In the genomic region with DNA sequence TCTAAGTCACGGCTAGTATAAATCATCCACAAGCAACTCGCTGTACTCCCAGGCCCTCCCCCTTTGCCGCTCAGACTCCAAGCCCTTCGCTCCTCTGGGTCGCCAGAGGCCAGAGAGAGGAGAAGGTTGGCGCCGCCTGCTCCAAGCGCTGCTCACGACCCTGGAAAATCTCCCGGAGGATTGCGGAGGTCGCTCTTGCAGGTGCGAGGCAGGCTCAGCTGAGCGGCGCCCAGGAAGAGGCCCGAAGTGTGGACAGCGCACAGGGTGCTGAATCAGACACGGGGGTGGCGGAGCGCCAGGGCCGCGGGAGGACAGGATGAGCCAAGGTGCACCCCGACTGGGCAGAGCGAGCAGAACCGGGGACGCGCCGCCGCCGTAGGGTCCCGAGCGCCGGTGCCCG, we compare ENCODE assay signal across 8 mouse cellular contexts. TPM values are rescaled to one million over a fixed set of nuclear protein-coding genes. Genes with fewer than 3 reads are reported as not detected.
DNase-seq lines count a peak whose midpoint lies in the region; ATAC-seq and TF ChIP-seq lines count a peak whose summit lies in the region.

No protein-coding gene starts in this region.

- H3K4me1 ChIP-seq in intestine, embryonic 16.5 days (ENCODE audit: control insufficient read depth, insufficient read depth, low read length): peaks cover 19% of the 10 kb centered on the region
- H3K4me1 ChIP-seq in liver, embryonic 16.5 days (ENCODE audit: control insufficient read depth, low read depth, low read length): peaks cover 7% of the 10 kb centered on the region
- H3K4me1 ChIP-seq in neural tube, embryonic 11.5 days (ENCODE audit: control insufficient read depth, insufficient read depth, low read length): peaks cover 22% of the 10 kb centered on the region
- peaks cover 17% of the 10 kb centered on the region for H3K4me1 ChIP-seq in thymus, adult 2 months (replicated peaks; ENCODE audit: control insufficient read depth, insufficient read depth, low read length)

- TF ChIP-seq POLR2A in thymus, adult 2 months (IDR thresholded peaks at IDR 0.05; ENCODE audit: control insufficient read depth, extremely low read depth, insufficient read depth, low read length, poor library complexity): no peak

- H3K4me2 ChIP-seq in intestine, embryonic 16.5 days (ENCODE audit: low read depth, low read length): peak overlapping the region; percentile 100
- peak overlapping the region; percentile 76 for H3K4me2 ChIP-seq in liver, embryonic 16.5 days (ENCODE audit: low read depth, low read length)
- H3K4me2 ChIP-seq in neural tube, embryonic 11.5 days (ENCODE audit: low read depth): peak overlapping the region; percentile 100

- intact Hi-C loops in heart, postnatal 25 days (cut with DNase I): no loop called here
- intact Hi-C loops in gastrocnemius, postnatal 14 days (cut with DNase I; ENCODE audit: low total_unique reads): no loop called here

- peak overlapping the region; percentile 54 for H3K9ac ChIP-seq in intestine, embryonic 16.5 days (ENCODE audit: low read depth, low read length)
- no peak overlapping the region for H3K9ac ChIP-seq in liver, embryonic 16.5 days (ENCODE audit: low read depth, low read length)
- H3K9ac ChIP-seq in neural tube, embryonic 11.5 days (ENCODE audit: low read length): peak overlapping the region; percentile 81

- DNase-seq in heart, adult 18-20 months: peak; percentile 60 to 78
- no peak for DNase-seq in heart, postnatal 25 days (ENCODE audit: low spot score)
- peak; percentile 72 to 76 for DNase-seq in cerebellum, postnatal 10 days
- DNase-seq in gastrocnemius, postnatal 14 days: peak; percentile 73
- peak; percentile 53 for DNase-seq in neural tube, embryonic 11.5 days (ENCODE audit: low spot score)
- DNase-seq in thymus, adult 2 months: peak; percentile 47

- TF ChIP-seq CTCF in thymus, adult 2 months (IDR thresholded peaks at IDR 0.05; ENCODE audit: borderline replicate concordance, control insufficient read depth, extremely low read depth, insufficient read depth, low read length, poor library complexity): no peak

- peak; percentile 63 for ATAC-seq in intestine, embryonic 16.5 days
- ATAC-seq in liver, embryonic 16.5 days (ENCODE audit: low read depth): no peak
- no peak for ATAC-seq in neural tube, embryonic 11.5 days (ENCODE audit: insufficient read depth, low FRiP score, low TSS enrichment)

- H3K27me3 ChIP-seq in intestine, embryonic 16.5 days (replicated peaks; ENCODE audit: control insufficient read depth, insufficient read depth, low read length): peaks cover 58% of the 10 kb centered on the region
- peaks cover 78% of the 10 kb centered on the region for H3K27me3 ChIP-seq in liver, embryonic 16.5 days (ENCODE audit: control insufficient read depth, insufficient read depth, low read depth, low read length)
- H3K27me3 ChIP-seq in neural tube, embryonic 11.5 days (ENCODE audit: control insufficient read depth, insufficient read depth, low read length): peaks cover 11% of the 10 kb centered on the region
- peaks cover 21% of the 10 kb centered on the region for H3K27me3 ChIP-seq in thymus, adult 2 months (ENCODE audit: control insufficient read depth, insufficient read depth, low read length)

- no peak overlapping the region for H3K27ac ChIP-seq in intestine, embryonic 16.5 days (ENCODE audit: low read length)
- no peak overlapping the region for H3K27ac ChIP-seq in liver, embryonic 16.5 days (ENCODE audit: low read length)
- 0 out of 2 replicates have a peak overlapping the region, but pooled peaks have one; percentile 39 for H3K27ac ChIP-seq in neural tube, embryonic 11.5 days (ENCODE audit: low read depth, low read length)
- H3K27ac ChIP-seq in thymus, adult 2 months (ENCODE audit: control insufficient read depth, insufficient read depth, low read length): no peak overlapping the region

- H3K4me3 ChIP-seq in intestine, embryonic 16.5 days (ENCODE audit: low read length): peak overlapping the region; percentile 61
- H3K4me3 ChIP-seq in liver, embryonic 16.5 days (ENCODE audit: low read depth, low read length): peak overlapping the region; percentile 51
- peak overlapping the region; percentile 66 for H3K4me3 ChIP-seq in neural tube, embryonic 11.5 days (ENCODE audit: low read depth, low read length)
- H3K4me3 ChIP-seq in thymus, adult 2 months (ENCODE audit: control insufficient read depth, insufficient read depth, low read length): peak overlapping the region; percentile 45; the same call in 1 of the 2 replicates

- H3K9me3 ChIP-seq in intestine, embryonic 16.5 days (ENCODE audit: control insufficient read depth, low read length): peaks cover 5% of the 10 kb centered on the region; the same call in 1 of the 2 replicates
- H3K9me3 ChIP-seq in liver, embryonic 16.5 days (replicated peaks; ENCODE audit: control insufficient read depth, low read length): no peaks in the 10 kb centered on the region
- no peaks in the 10 kb centered on the region for H3K9me3 ChIP-seq in neural tube, embryonic 11.5 days (ENCODE audit: control insufficient read depth, low read length)

- H3K36me3 ChIP-seq in intestine, embryonic 16.5 days (ENCODE audit: control insufficient read depth, insufficient read depth, low read length): no peaks in the 10 kb centered on the region
- H3K36me3 ChIP-seq in liver, embryonic 16.5 days (ENCODE audit: control insufficient read depth, insufficient read depth): no peaks in the 10 kb centered on the region
- H3K36me3 ChIP-seq in neural tube, embryonic 11.5 days (ENCODE audit: control insufficient read depth, insufficient read depth, low read length): no peaks in the 10 kb centered on the region
- H3K36me3 ChIP-seq in thymus, adult 2 months (ENCODE audit: control insufficient read depth, insufficient read depth, low read length): no peaks in the 10 kb centered on the region

- WGBS in intestine, embryonic 16.5 days: under 1% methylated on average over 34 of the region's 34 CpGs
- 1% methylated on average over 33 of the region's 34 CpGs for WGBS in liver, embryonic 16.5 days (ENCODE audit: insufficient replicate concordance)
- under 1% methylated on average over 34 of the region's 34 CpGs for WGBS in neural tube, embryonic 11.5 days
- 2% methylated on average over 34 of the region's 34 CpGs for WGBS in thymus, adult 2 months

RNA-seq across cellular contexts. Expression of a gene that starts 1.0 kb away (rescaled TPM):
- total RNA-seq in heart, adult 18-20 months (2021): 1 to 10 TPM; 1.8 to 2.0 TPM
- 1 to 10 TPM; 2.7 to 3.0 TPM for total RNA-seq in heart, postnatal 25 days (2021)
- 1 to 10 TPM; 1.2 to 1.3 TPM for total RNA-seq in gastrocnemius, postnatal 14 days (2021)
- 0.80 and 1.2 TPM in 2 replicates for polyA plus RNA-seq in intestine, embryonic 16.5 days (2015; fragmentation: Nextera tagmentation; extraction: Ambion mirVana)
- polyA plus RNA-seq in liver, embryonic 16.5 days (2015; fragmentation: Nextera tagmentation; extraction: Ambion mirVana): 0.13 and 0.19 TPM in 2 replicates
- 11.4 and 12.3 TPM in 2 replicates for polyA plus RNA-seq in neural tube, embryonic 11.5 days (2014; fragmentation: Nextera tagmentation; extraction: Ambion mirVana)
- 0.50 and 0.58 TPM in 2 replicates for polyA plus RNA-seq in thymus, adult 2 months (2012; rRNA removed)

RNA-seq across cellular contexts. Expression of a gene that starts 35.2 kb away (rescaled TPM):
- 10 to 100 TPM; 81.5 to 82.4 TPM for total RNA-seq in heart, adult 18-20 months (2021)
- 10 to 100 TPM; 74.6 to 75.8 TPM for total RNA-seq in heart, postnatal 25 days (2021)
- 100 to 1,000 TPM; 216 to 235 TPM for total RNA-seq in gastrocnemius, postnatal 14 days (2021)
- 68.5 and 82.4 TPM in 2 replicates for polyA plus RNA-seq in intestine, embryonic 16.5 days (2015; fragmentation: Nextera tagmentation; extraction: Ambion mirVana)
- 16.6 and 19.4 TPM in 2 replicates for polyA plus RNA-seq in liver, embryonic 16.5 days (2015; fragmentation: Nextera tagmentation; extraction: Ambion mirVana)
- 50.1 and 56.9 TPM in 2 replicates for polyA plus RNA-seq in neural tube, embryonic 11.5 days (2014; fragmentation: Nextera tagmentation; extraction: Ambion mirVana)
- polyA plus RNA-seq in thymus, adult 2 months (2012; rRNA removed): 95.0 and 98.5 TPM in 2 replicates

RNA-seq across cellular contexts. Expression of a gene that starts 42.4 kb away (rescaled TPM):
- total RNA-seq in heart, adult 18-20 months (2021): 10 to 100 TPM; 35.6 to 37.4 TPM
- total RNA-seq in heart, postnatal 25 days (2021): 10 to 100 TPM; 31.6 to 37.8 TPM
- total RNA-seq in gastrocnemius, postnatal 14 days (2021): 10 to 100 TPM; 24.0 to 25.4 TPM
- 124 and 141 TPM in 2 replicates for polyA plus RNA-seq in intestine, embryonic 16.5 days (2015; fragmentation: Nextera tagmentation; extraction: Ambion mirVana)
- 68.1 and 74.8 TPM in 2 replicates for polyA plus RNA-seq in liver, embryonic 16.5 days (2015; fragmentation: Nextera tagmentation; extraction: Ambion mirVana)
- 121 and 122 TPM in 2 replicates for polyA plus RNA-seq in neural tube, embryonic 11.5 days (2014; fragmentation: Nextera tagmentation; extraction: Ambion mirVana)
- 166 and 189 TPM in 2 replicates for polyA plus RNA-seq in thymus, adult 2 months (2012; rRNA removed)

RNA-seq across cellular contexts. Expression of a gene that starts 58.5 kb away (rescaled TPM):
- total RNA-seq in heart, adult 18-20 months (2021): 10 to 100 TPM; 19.3 to 20.2 TPM
- 10 to 100 TPM; 18.9 to 21.9 TPM for total RNA-seq in heart, postnatal 25 days (2021)
- total RNA-seq in gastrocnemius, postnatal 14 days (2021): 10 to 100 TPM; 12.2 to 12.7 TPM
- 22.1 and 23.2 TPM in 2 replicates for polyA plus RNA-seq in intestine, embryonic 16.5 days (2015; fragmentation: Nextera tagmentation; extraction: Ambion mirVana)
- polyA plus RNA-seq in liver, embryonic 16.5 days (2015; fragmentation: Nextera tagmentation; extraction: Ambion mirVana): 7.7 and 8.1 TPM in 2 replicates
- polyA plus RNA-seq in neural tube, embryonic 11.5 days (2014; fragmentation: Nextera tagmentation; extraction: Ambion mirVana): 67.7 and 73.4 TPM in 2 replicates
- polyA plus RNA-seq in thymus, adult 2 months (2012; rRNA removed): 67.3 and 68.6 TPM in 2 replicates
